Mouse (Mus musculus) stomach, postnatal 0 days (tissue): ENCODE measurements around the gene Naaladl1.

Source experiments
- CTCF ChIP-seq: IDR thresholded peaks from 2 replicates; pipeline ENCODE4 v1.5.1; 2016; ENCODE audit warnings: antibody characterized with exemption, low read depth, mild to moderate bottlenecking, moderate library complexity
- EP300 ChIP-seq: optimal IDR thresholded peaks from 2 replicates; pipeline ENCODE3; 2016; ENCODE audit warnings: antibody characterized with exemption

- TF ChIP-seq CTCF: no peak
- TF ChIP-seq EP300: no peak
Measured at GRCm38 (mm10) chr19:6062418-6062817, 43.2 kb upstream of the Naaladl1 start.
